Mouse (Mus musculus) hindbrain, embryonic 12.5 days (tissue): ENCODE results near the gene Ccdc47. TPM values are rescaled to one million over a fixed set of nuclear protein-coding genes. Genes with fewer than 3 reads are reported as not detected.

Source experiments
- ATAC-seq: fragments of 200-750 bp; cut with Nextera tagmentation; 2 replicates; pipeline ENCODE4 v1.8.0; 2017; ENCODE audit warnings: moderate TSS enrichment; ENCODE audit not compliant: low FRiP score
- H3K27ac ChIP-seq: fragments of 300-500 bp; sonication (generic); 2 replicates; pipeline ENCODE4 v1.5.1; 2016; ENCODE audit warnings: mild to moderate bottlenecking
- H3K27me3 ChIP-seq: fragments of 300-500 bp; sonication (generic); 2 replicates; pipeline ENCODE4 v1.6.1; 2016; ENCODE audit warnings: mild to moderate bottlenecking
- H3K36me3 ChIP-seq: fragments of 300-500 bp; sonication (generic); 2 replicates; pipeline ENCODE4 v1.6.1; 2016; ENCODE audit warnings: mild to moderate bottlenecking
- H3K4me1 ChIP-seq: fragments of 300-500 bp; sonication (generic); 2 replicates; pipeline ENCODE4 v1.6.1; 2016
- H3K4me2 ChIP-seq: fragments of 300-500 bp; sonication (generic); replicated peaks from 2 replicates; pipeline ENCODE4 v1.6.1; 2016; ENCODE audit warnings: mild to moderate bottlenecking
- H3K4me3 ChIP-seq: fragments of 300-500 bp; sonication (generic); 2 replicates; pipeline ENCODE4 v1.5.1; 2016; ENCODE audit warnings: mild to moderate bottlenecking
- H3K9ac ChIP-seq: fragments of 300-500 bp; sonication (generic); 2 replicates; pipeline ENCODE4 v1.6.1; 2016; ENCODE audit warnings: mild to moderate bottlenecking, moderate library complexity
- H3K9me3 ChIP-seq: fragments of 300-500 bp; sonication (generic); replicated peaks from 2 replicates; pipeline ENCODE4 v1.6.1; 2016; ENCODE audit warnings: mild to moderate bottlenecking
- WGBS: fragments of 180-500 bp; shearing (Covaris S2); methylation state at CpG from one replicate; pipeline ENCODE4 v1.1.7; 2016; 5-methylcytosine and 5-hydroxymethylcytosine counted together
- polyA plus RNA-seq: library from polyadenylated mRNA; unstranded; fragments of >200 nt; fragmentation: Nextera tagmentation; extraction: Ambion mirVana; gene quantifications from 2 replicates; pipeline ENCODE4 v1.2.1, GENCODE M21; 2016

The Ccdc47 gene
- polyA plus RNA-seq, 1 experiment from 2014 or later: 96.3 TPM

DNA sequence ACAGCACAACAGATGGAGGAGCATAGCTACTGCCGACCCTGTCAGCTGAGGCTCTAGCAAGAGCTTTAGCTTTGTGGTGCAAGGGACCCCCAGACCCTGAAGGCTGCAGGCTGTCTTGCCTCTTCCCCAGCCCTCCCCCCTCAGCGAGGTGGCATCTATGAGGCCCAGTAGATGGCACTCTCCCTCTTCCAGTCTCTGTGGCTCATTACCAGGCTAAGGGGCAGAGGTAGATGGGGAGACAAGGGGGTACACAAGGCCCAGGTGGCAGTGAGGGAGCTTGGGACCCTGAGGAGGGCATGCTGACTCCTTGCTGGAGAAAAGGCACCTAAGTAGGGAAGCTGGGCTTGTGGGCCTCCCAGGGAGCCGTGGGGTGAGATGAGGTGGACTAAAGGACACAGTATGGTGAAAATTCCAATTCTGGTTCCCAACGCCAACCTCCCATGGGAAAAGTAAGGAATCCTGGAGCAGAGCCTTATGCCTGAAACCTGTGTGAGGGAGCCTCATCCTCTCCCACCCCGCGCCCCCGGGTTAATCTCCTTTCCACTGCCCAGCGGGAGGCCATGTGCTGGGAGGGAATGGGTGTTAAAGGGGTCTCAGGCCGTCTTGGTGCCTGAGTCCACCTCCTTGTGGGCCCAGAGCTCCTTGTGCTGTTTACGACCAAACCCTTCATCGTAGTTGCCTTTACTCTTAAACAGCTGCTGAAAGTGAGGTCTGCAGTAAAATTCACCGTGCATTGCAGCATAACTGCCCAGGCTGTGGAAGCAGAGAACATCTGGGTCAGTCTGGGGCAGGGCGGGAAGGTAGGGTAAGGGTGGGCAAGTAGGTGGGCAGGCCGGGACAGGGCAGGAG is 57.8 kb downstream of the Ccdc47 start:
- H3K9ac ChIP-seq: peak overlapping the region; percentile 95
- H3K4me1 ChIP-seq: peaks cover 45% of the 10 kb centered on the region
- WGBS: 63% methylated on average over 14 of the region's 14 CpGs
- peak overlapping the region; percentile 94 for H3K4me2 ChIP-seq
- no peaks in the 10 kb centered on the region for H3K27me3 ChIP-seq
- peak overlapping the region; percentile 85 for H3K4me3 ChIP-seq
- peaks cover 40% of the 10 kb centered on the region for H3K36me3 ChIP-seq
- H3K27ac ChIP-seq: peak overlapping the region; percentile 97
- ATAC-seq: no peak
- H3K9me3 ChIP-seq: no peaks in the 10 kb centered on the region

DNA sequence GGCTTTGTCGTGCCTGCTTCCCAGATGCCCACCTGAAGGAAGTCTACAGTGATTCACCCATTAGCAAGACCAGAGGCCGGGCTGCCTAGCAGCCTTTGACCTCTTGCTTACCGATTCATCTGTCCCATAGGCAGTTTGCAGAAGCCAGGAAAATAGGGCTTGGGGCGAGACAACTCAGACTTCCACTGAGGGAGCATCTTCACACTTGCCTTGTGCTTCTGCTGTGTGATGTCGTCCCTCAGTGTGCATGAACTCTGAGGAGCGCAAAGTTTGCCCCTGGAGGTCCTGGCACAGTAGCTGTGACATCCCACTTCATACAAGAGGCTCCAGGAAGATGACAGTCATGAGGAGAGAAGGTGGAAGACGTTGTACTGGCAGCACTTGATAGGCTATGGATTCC is 59.0 kb downstream of the Ccdc47 start:
- H3K27ac ChIP-seq: no peak overlapping the region
- H3K4me2 ChIP-seq: no peak overlapping the region
- H3K36me3 ChIP-seq: peaks cover 47% of the 10 kb centered on the region
- 93% methylated on average over 7 of the region's 7 CpGs for WGBS
- ATAC-seq: no peak
- H3K9me3 ChIP-seq: no peaks in the 10 kb centered on the region
- H3K4me1 ChIP-seq: peaks cover 45% of the 10 kb centered on the region
- H3K4me3 ChIP-seq: no peak overlapping the region
- H3K27me3 ChIP-seq: no peaks in the 10 kb centered on the region
- no peak overlapping the region for H3K9ac ChIP-seq

DNA sequence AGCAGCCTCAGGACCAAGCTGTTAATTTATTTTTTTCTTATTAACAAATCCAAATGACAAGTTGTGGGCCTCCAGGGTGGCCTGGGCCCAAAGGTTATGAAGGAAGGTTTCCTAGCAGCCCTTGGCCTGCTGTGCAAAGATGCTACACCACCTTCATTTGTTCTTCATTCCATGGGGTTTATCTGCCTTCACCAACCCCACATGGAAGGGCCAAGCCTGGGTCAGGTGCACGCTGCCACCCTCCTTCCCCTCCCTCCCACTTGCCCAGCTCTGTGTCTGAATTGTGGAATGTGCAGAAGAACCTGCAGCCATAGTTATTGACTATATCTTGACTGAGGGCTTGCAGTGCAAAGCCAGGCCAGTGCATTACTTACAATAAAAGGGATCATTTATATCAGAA is 59.9 kb downstream of the Ccdc47 start:
- ATAC-seq: no peak
- Histone ChIP-seq H3K4me2 (no peak overlapping the region), H3K9me3 (no peaks in the 10 kb centered on the region), H3K9ac (peak overlapping the region; percentile 13; the same call in 1 of the 2 replicates), H3K36me3 (peaks cover 56% of the 10 kb centered on the region), H3K4me3 (no peak overlapping the region), H3K4me1 (peaks cover 39% of the 10 kb centered on the region), H3K27me3 (no peaks in the 10 kb centered on the region), H3K27ac (0 out of 2 replicates have a peak overlapping the region, but pooled peaks have one; percentile 35)
- 100% methylated on average over 1 of the region's 1 CpGs for WGBS

DNA sequence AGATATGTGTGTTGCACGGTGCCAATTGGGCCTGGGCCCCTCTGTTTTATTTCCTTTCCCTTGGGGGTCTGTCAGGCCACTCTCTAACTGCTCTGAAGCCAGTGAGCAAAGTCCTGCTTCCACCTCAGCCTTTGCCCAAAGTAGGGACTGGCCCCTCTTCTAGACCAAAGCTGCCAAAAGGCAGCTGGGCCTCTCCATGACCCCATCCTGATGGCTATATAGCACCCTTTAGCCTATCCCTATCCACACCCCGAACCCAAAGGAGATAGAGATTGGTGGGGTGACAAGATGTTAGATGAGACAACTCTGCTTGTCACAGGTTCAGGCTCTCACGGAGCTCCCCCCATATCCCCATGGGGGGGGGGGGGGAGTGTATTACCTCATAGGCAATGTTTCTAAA is 60.4 kb downstream of the Ccdc47 start:
- no peaks in the 10 kb centered on the region for H3K9me3 ChIP-seq
- peaks cover 34% of the 10 kb centered on the region for H3K4me1 ChIP-seq
- no peak overlapping the region for H3K27ac ChIP-seq
- H3K36me3 ChIP-seq: peaks cover 61% of the 10 kb centered on the region
- ATAC-seq: no peak
- no peak overlapping the region for H3K9ac ChIP-seq
- no peak overlapping the region for H3K4me2 ChIP-seq
- H3K4me3 ChIP-seq: no peak overlapping the region
- no peaks in the 10 kb centered on the region for H3K27me3 ChIP-seq
- 68% methylated on average over 3 of the region's 3 CpGs for WGBS

DNA sequence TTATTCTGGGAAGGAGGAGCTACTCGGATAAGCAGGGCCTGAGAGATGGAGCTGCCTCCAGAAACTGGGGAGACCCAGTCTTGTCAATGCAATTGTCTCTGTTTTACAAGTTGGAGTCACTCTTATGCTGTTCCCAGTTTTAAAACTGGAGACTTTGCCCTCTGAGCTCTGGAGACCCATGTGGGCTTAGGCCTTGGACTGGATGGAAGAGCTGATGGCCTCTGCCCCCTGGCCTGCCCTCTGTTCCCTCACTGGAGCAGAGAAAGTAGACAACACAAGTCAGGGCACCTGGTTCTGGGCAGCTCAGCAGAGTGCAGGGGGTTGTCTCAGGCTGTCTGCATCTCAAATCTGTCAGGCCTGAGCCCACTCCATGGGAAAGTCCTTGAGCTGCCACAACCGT is 61.4 kb downstream of the Ccdc47 start:
- Histone ChIP-seq H3K9ac (no peak overlapping the region), H3K4me1 (peaks cover 33% of the 10 kb centered on the region), H3K9me3 (no peaks in the 10 kb centered on the region), H3K4me3 (no peak overlapping the region), H3K36me3 (peaks cover 70% of the 10 kb centered on the region), H3K27ac (no peak overlapping the region), H3K4me2 (no peak overlapping the region), H3K27me3 (no peaks in the 10 kb centered on the region)
- no peak for ATAC-seq
- 66% methylated on average over 2 of the region's 2 CpGs for WGBS

DNA sequence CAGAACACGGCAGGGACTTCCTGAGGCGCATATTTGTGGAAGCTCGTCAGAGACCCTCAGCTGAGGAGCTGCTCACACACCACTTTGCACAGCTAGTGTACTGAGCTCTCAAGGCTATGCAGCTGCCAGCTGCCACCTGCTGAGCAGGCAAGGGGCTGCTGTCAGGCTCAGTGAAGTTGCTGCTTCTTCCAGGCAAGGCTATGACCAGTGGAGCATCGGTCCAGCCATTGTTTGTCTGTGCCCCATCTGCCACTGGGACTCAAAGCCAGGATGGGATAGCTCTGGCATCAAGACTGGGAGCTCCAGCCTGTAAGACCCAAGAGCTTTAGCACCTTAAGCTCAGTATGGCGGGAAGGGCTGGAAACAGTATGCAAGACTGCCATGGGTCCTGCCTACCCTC is 62.1 kb downstream of the Ccdc47 start:
- Histone ChIP-seq H3K4me3 (no peak overlapping the region), H3K4me1 (peaks cover 30% of the 10 kb centered on the region), H3K9me3 (no peaks in the 10 kb centered on the region), H3K4me2 (no peak overlapping the region), H3K27ac (no peak overlapping the region; the same call in 1 of the 2 replicates), H3K36me3 (peaks cover 77% of the 10 kb centered on the region), H3K9ac (no peak overlapping the region), H3K27me3 (no peaks in the 10 kb centered on the region)
- 74% methylated on average over 5 of the region's 5 CpGs for WGBS
- no peak for ATAC-seq

DNA sequence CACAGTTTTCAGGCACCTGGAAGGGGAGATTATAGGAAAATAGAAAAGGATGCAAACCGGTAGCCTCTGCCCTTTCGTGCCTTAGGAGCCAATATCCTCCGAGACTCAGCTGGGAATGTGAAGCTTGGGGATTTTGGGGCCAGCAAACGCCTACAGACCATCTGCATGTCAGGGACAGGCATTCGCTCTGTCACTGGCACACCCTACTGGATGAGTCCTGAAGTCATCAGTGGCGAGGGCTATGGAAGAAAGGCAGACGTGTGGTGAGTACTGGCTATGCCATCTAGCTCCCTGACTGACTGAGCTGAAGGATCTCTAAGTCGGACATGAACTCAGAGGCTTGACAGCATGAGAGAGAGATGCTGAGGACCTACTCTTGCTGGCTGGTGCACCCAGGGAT is 64.0 kb downstream of the Ccdc47 start:
- H3K4me2 ChIP-seq: no peak overlapping the region
- WGBS: 80% methylated on average over 8 of the region's 8 CpGs
- no peak for ATAC-seq
- H3K36me3 ChIP-seq: peaks cover 77% of the 10 kb centered on the region
- H3K27me3 ChIP-seq: no peaks in the 10 kb centered on the region
- no peak overlapping the region for H3K27ac ChIP-seq
- H3K4me3 ChIP-seq: no peak overlapping the region
- H3K9me3 ChIP-seq: no peaks in the 10 kb centered on the region
- peaks cover 14% of the 10 kb centered on the region for H3K4me1 ChIP-seq
- no peak overlapping the region for H3K9ac ChIP-seq

DNA sequence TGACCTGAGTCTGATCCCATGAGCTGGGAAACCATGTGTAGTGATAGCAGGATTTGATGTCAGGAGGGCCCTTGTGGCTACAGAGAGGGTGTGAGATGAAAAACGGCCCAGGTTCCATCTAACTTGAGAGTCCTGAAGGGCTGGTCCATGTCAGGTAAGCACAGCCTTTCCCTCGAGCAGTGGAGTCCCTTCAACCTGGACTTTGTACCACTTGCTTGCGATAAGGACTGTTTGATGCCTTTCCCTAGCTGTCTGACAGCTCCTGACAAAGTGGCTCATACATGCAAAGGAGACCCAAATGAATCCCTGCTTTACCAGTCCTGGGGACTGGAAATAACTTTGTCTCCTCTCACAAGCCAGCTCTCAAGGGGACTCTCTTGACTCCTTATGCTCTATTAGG is 64.9 kb downstream of the Ccdc47 start:
- WGBS: 94% methylated on average over 3 of the region's 3 CpGs
- H3K27ac ChIP-seq: no peak overlapping the region
- H3K9me3 ChIP-seq: no peaks in the 10 kb centered on the region
- H3K27me3 ChIP-seq: no peaks in the 10 kb centered on the region
- ATAC-seq: no peak
- H3K4me1 ChIP-seq: peaks cover 5% of the 10 kb centered on the region
- H3K4me2 ChIP-seq: no peak overlapping the region
- H3K36me3 ChIP-seq: peaks cover 67% of the 10 kb centered on the region
- H3K9ac ChIP-seq: no peak overlapping the region
- no peak overlapping the region for H3K4me3 ChIP-seq

Other genes starting within 250 kb of the Ccdc47 start
- gene Ace, start 248.4 kb downstream of the Ccdc47 start, polyA plus RNA-seq: 1.3 and 1.6 TPM in 2 replicates
- not detected in 2 replicates for gene Ace3, start 221.7 kb downstream of the Ccdc47 start, polyA plus RNA-seq
- gene Kcnh6, start 208.2 kb downstream of the Ccdc47 start, polyA plus RNA-seq: 0.85 and 1.2 TPM in 2 replicates
- gene Dcaf7, start 179.5 kb downstream of the Ccdc47 start, polyA plus RNA-seq: 122 and 136 TPM in 2 replicates
- gene Taco1, start 150.3 kb downstream of the Ccdc47 start, polyA plus RNA-seq: 9.0 and 9.2 TPM in 2 replicates
- gene Map3k3, start 131.7 kb downstream of the Ccdc47 start, polyA plus RNA-seq: 27.0 and 27.9 TPM in 2 replicates
- 0.93 and 1.0 TPM in 2 replicates for gene Gm10840, start 55.5 kb downstream of the Ccdc47 start, polyA plus RNA-seq
- 302 and 316 TPM in 2 replicates for gene Limd2, start 55.5 kb downstream of the Ccdc47 start, polyA plus RNA-seq
- gene Strada, start 14.2 kb downstream of the Ccdc47 start, polyA plus RNA-seq: 33.9 and 38.7 TPM in 2 replicates
- 111 and 117 TPM in 2 replicates for gene Ddx42, start 582 bp upstream of the Ccdc47 start, polyA plus RNA-seq
- 52.5 and 53.4 TPM in 2 replicates for gene Ftsj3, start 39.7 kb upstream of the Ccdc47 start, polyA plus RNA-seq
- 314 and 337 TPM in 2 replicates for gene Psmc5, start 39.8 kb upstream of the Ccdc47 start, polyA plus RNA-seq
- gene Smarcd2, start 56.6 kb upstream of the Ccdc47 start, polyA plus RNA-seq: 35.1 and 35.9 TPM in 2 replicates
- 0.15 and 0.29 TPM in 2 replicates for gene Tcam1, start 60.3 kb upstream of the Ccdc47 start, polyA plus RNA-seq
- gene Gh, start 85.5 kb upstream of the Ccdc47 start, polyA plus RNA-seq: not detected in 2 replicates
- 0.94 and 1.2 TPM in 2 replicates for gene Cd79b, start 98.4 kb upstream of the Ccdc47 start, polyA plus RNA-seq
- gene Scn4a, start 136.9 kb upstream of the Ccdc47 start, polyA plus RNA-seq: 0.04 TPM in 1 of 2 replicates, not detected in the other
- not detected in 2 replicates for gene Prr29, start 149.1 kb upstream of the Ccdc47 start, polyA plus RNA-seq
- gene Icam2, start 171.7 kb upstream of the Ccdc47 start, polyA plus RNA-seq: 11.8 and 14.2 TPM in 2 replicates